Mouse (Mus musculus): ENCODE data around the gene Hells. TPM values are rescaled to one million over a fixed set of nuclear protein-coding genes. Genes with fewer than 3 reads are reported as not detected.

Hells gene
- polyA plus RNA-seq (2015; fragmentation: Nextera tagmentation; extraction: Ambion mirVana) = 12.7 and 14.5 TPM in 2 replicates

GRCm38 (mm10) chr19:38930788-38931565 lies at the start of gene Hells:
TSS of gene Hells (plus strand) at chr19:38930915.
- Histone ChIP-seq H3K9me3 (no peaks in the 10 kb centered on the region), H3K27ac (peak within 1 kb of the TSS; percentile 63; the same call in 1 of the 2 replicates), H3K27me3 (0 out of 2 replicates have a peak, but pooled peaks cover 2% of the 10 kb centered on the region), H3K36me3 (no peaks in the 10 kb centered on the region), H3K9ac (peak within 1 kb of the TSS; percentile 87), H3K4me2 (peak within 1 kb of the TSS; percentile 99), H3K4me3 (peak within 1 kb of the TSS; percentile 84), H3K4me1 (replicated peaks) (peaks cover 9% of the 10 kb centered on the region)
- ATAC-seq (ENCODE audit: low FRiP score) = peak; percentile 95
- under 1% methylated on average over 73 of the region's 76 CpGs for WGBS

DNA sequence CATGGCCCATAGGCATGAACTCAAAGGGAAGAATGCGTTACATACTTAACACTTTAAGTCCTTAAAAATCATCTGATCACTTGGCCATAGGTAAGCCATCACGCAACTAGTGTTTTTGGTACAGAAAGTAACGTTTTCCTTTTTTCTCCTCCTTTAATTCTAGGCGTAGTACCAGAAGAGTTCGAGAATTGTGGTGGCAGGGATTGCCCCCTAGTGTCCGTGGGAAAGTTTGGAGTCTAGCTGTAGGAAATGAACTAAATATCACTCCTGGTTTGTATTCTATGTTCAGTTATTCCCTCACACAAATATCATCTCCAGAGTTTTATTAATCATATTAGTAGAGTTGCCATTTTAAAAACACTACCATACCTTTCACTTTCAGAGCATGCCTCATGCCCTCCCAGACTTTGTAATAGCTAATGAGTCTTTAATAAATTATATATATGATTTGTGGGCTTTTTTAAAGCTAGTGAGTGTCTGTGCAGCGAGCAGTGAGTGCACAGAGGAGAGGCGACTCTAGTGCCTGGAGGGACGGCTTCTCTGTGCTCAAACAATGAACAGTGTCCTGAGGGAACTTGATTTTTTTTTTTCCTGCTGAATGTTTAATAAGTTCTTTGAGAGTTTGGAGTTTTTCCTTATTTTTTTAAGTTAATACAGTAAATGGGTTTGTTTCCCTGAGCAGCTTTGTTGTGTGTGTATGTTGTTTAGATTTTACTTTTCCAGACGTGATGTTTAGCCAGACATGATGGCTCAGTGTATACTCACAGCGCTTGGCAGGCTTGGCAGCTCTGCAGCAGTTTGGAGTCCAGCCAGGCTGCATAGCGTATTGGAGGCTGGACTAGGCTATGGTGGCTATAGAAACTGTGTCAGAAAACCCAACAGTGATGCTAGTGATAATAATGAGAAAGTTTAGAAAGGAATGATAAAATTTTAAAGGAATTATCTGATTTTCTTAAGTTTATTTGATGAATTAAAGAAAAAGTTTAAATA lies 29.3 kb upstream of the Hells start:
- H3K9ac ChIP-seq = no peak overlapping the region
- no peaks in the 10 kb centered on the region for H3K9me3 ChIP-seq
- H3K4me3 ChIP-seq = no peak overlapping the region
- WGBS = 71% methylated on average over 12 of the region's 12 CpGs
- H3K4me2 ChIP-seq = no peak overlapping the region
- ATAC-seq (ENCODE audit: low FRiP score) = peak; percentile 76; the same call in 1 of the 2 replicates
- H3K27me3 ChIP-seq = no peaks in the 10 kb centered on the region
- H3K27ac ChIP-seq = no peak overlapping the region
- peaks cover 17% of the 10 kb centered on the region for H3K36me3 ChIP-seq
- no peaks in the 10 kb centered on the region for H3K4me1 ChIP-seq (replicated peaks)

DNA sequence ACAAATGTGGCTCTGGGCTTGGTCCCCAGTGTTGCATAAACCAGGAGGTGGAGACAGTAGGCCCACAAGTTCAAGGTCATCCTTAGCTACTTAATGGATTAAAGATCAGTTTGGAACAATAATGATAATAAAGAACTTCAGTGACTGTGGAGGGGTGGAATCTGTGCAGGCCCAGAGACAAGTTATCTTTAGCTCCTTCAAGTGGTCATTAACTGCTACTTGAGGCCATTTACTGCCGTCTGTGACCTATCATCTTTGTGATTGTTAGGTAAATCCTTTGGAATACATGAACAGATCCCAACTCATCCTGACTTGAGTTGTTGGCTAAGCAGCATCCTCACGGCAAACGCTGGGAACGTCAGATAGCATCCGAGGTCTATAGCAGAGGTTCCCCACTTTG lies 28.2 kb upstream of the Hells start:
- Histone ChIP-seq H3K4me2 (no peak overlapping the region), H3K4me1 (replicated peaks) (no peaks in the 10 kb centered on the region), H3K36me3 (peaks cover 18% of the 10 kb centered on the region), H3K4me3 (no peak overlapping the region), H3K27ac (no peak overlapping the region), H3K9ac (no peak overlapping the region), H3K9me3 (no peaks in the 10 kb centered on the region), H3K27me3 (no peaks in the 10 kb centered on the region)
- ATAC-seq (ENCODE audit: low FRiP score) = no peak
- 92% methylated on average over 5 of the region's 5 CpGs for WGBS

GRCm38 (mm10) chr19:38913786-38914185 lies 16.9 kb upstream of the Hells start:
- Histone ChIP-seq H3K27ac (no peak overlapping the region), H3K4me2 (no peak overlapping the region), H3K4me1 (replicated peaks) (no peaks in the 10 kb centered on the region), H3K9me3 (no peaks in the 10 kb centered on the region), H3K4me3 (no peak overlapping the region), H3K36me3 (peaks cover 39% of the 10 kb centered on the region), H3K9ac (no peak overlapping the region), H3K27me3 (no peaks in the 10 kb centered on the region)
- 95% methylated on average over 9 of the region's 9 CpGs for whole genome bisulfite sequencing
- no peak for ATAC-seq (ENCODE audit: low FRiP score)

GRCm38 (mm10) chr19:38914926-38915325 lies 15.8 kb upstream of the Hells start:
- no peaks in the 10 kb centered on the region for H3K9me3 ChIP-seq
- H3K27ac ChIP-seq = no peak overlapping the region
- no peak overlapping the region for H3K4me2 ChIP-seq
- H3K4me3 ChIP-seq = no peak overlapping the region
- no peaks in the 10 kb centered on the region for H3K4me1 ChIP-seq (replicated peaks)
- ATAC-seq (ENCODE audit: low FRiP score) = no peak
- WGBS = 93% methylated on average over 15 of the region's 15 CpGs
- H3K36me3 ChIP-seq = peaks cover 45% of the 10 kb centered on the region
- H3K9ac ChIP-seq = no peak overlapping the region
- no peaks in the 10 kb centered on the region for H3K27me3 ChIP-seq

DNA sequence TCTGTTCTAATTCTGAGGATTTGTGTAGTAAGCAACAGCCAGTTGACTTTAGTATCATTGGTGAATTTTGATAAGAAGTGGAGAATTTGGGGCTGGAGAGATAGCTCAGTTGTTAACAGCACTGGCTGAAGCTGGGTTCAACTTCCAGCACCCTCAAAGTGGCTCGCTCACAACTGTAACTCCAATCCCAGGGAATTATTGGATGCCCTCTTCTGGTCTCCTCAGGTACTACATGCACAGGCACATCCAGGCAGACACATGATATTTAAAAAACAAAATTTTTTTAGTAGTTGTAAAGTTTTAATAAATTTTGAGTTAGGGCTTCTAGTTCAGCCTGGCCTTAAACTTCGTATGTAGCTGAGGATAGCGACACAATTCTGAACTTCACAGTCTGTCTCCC lies 15.0 kb upstream of the Hells start:
- no peak overlapping the region for H3K9ac ChIP-seq
- H3K27me3 ChIP-seq = no peaks in the 10 kb centered on the region
- H3K4me3 ChIP-seq = no peak overlapping the region
- H3K4me2 ChIP-seq = no peak overlapping the region
- no peaks in the 10 kb centered on the region for H3K9me3 ChIP-seq
- H3K4me1 ChIP-seq (replicated peaks) = no peaks in the 10 kb centered on the region
- H3K27ac ChIP-seq = no peak overlapping the region
- no peak for ATAC-seq (ENCODE audit: low FRiP score)
- peaks cover 46% of the 10 kb centered on the region for H3K36me3 ChIP-seq
- 46% methylated on average over 3 of the region's 3 CpGs for WGBS

- Histone ChIP-seq H3K36me3 (no peaks in the 10 kb centered on the region), H3K27me3 (0 out of 2 replicates have a peak, but pooled peaks cover 2% of the 10 kb centered on the region), H3K4me2 (no peak overlapping the region), H3K9me3 (no peaks in the 10 kb centered on the region), H3K9ac (no peak overlapping the region), H3K27ac (no peak overlapping the region), H3K4me3 (no peak overlapping the region), H3K4me1 (replicated peaks) (peaks cover 9% of the 10 kb centered on the region)
- WGBS = 91% methylated on average over 11 of the region's 11 CpGs
- no peak for ATAC-seq (ENCODE audit: low FRiP score)
These were observed 2.1 kb upstream of the Hells start for GRCm38 (mm10) chr19:38928481-38929158.

- peak overlapping the region; percentile 84 for H3K4me3 ChIP-seq
- peaks cover 9% of the 10 kb centered on the region for H3K4me1 ChIP-seq (replicated peaks)
- no peak overlapping the region for H3K27ac ChIP-seq
- peak overlapping the region; percentile 87 for H3K9ac ChIP-seq
- H3K27me3 ChIP-seq = 0 out of 2 replicates have a peak, but pooled peaks cover 2% of the 10 kb centered on the region
- WGBS = 76% methylated on average over 13 of the region's 13 CpGs
- H3K9me3 ChIP-seq = no peaks in the 10 kb centered on the region
- peak overlapping the region; percentile 99 for H3K4me2 ChIP-seq
- no peak for ATAC-seq (ENCODE audit: low FRiP score)
- H3K36me3 ChIP-seq = no peaks in the 10 kb centered on the region
These were observed 1.1 kb upstream of the Hells start for GRCm38 (mm10) chr19:38929471-38930251.

- Histone ChIP-seq H3K27me3 (0 out of 2 replicates have a peak, but pooled peaks cover 2% of the 10 kb centered on the region), H3K9ac (peak overlapping the region; percentile 87), H3K9me3 (no peaks in the 10 kb centered on the region), H3K4me1 (replicated peaks) (peaks cover 9% of the 10 kb centered on the region), H3K4me3 (peak overlapping the region; percentile 84), H3K36me3 (no peaks in the 10 kb centered on the region), H3K27ac (peak overlapping the region; percentile 63; the same call in 1 of the 2 replicates), H3K4me2 (peak overlapping the region; percentile 99)
- 1% methylated on average over 23 of the region's 23 CpGs for WGBS
- peak; percentile 38; the same call in 1 of the 2 replicates for ATAC-seq (ENCODE audit: low FRiP score)
These were observed 395 bp upstream of the Hells start for GRCm38 (mm10) chr19:38930252-38930787.

GRCm38 (mm10) chr19:38931566-38931890 lies 813 bp downstream of the Hells start:
- WGBS = 2% methylated on average over 6 of the region's 6 CpGs
- Histone ChIP-seq H3K36me3 (no peaks in the 10 kb centered on the region), H3K9ac (peak overlapping the region; percentile 87), H3K4me1 (replicated peaks) (peaks cover 9% of the 10 kb centered on the region), H3K4me3 (peak overlapping the region; percentile 84), H3K4me2 (peak overlapping the region; percentile 99), H3K27ac (no peak overlapping the region), H3K27me3 (0 out of 2 replicates have a peak, but pooled peaks cover 2% of the 10 kb centered on the region), H3K9me3 (no peaks in the 10 kb centered on the region)
- ATAC-seq (ENCODE audit: low FRiP score) = no peak

Measured in hindbrain, embryonic 13.5 days (tissue).